Mouse (Mus musculus) olfactory bulb, adult 2 months (tissue): ENCODE data around the gene Map3k12. TPM values are rescaled to one million over a fixed set of nuclear protein-coding genes. Genes with fewer than 3 reads are reported as not detected.

Source experiments
- H3K27ac ChIP-seq: fragments of 200-500 bp; 2 replicates; pipeline ENCODE4 v1.5.1; 2012; ENCODE audit warnings: low read depth, low read length; ENCODE audit not compliant: insufficient read depth
- H3K4me1 ChIP-seq: fragments of 200-500 bp; 2 replicates; pipeline ENCODE4 v1.6.1; 2012; ENCODE audit warnings: low read length; ENCODE audit not compliant: control insufficient read depth, insufficient read depth
- H3K4me3 ChIP-seq: fragments of 200-500 bp; 2 replicates; pipeline ENCODE4 v1.5.1; 2012; ENCODE audit warnings: mild to moderate bottlenecking, low read depth, low read length, moderate library complexity; ENCODE audit not compliant: insufficient read depth
- CTCF ChIP-seq: fragments of 200-500 bp; IDR thresholded peaks from 2 replicates; pipeline ENCODE4 v1.5.1; 2012; ENCODE audit warnings: low read depth, mild to moderate bottlenecking, low read length, moderate library complexity; ENCODE audit not compliant: insufficient read depth
- POLR2A ChIP-seq: fragments of 200-500 bp; IDR thresholded peaks from 2 replicates; pipeline ENCODE4 v1.6.1; 2012; ENCODE audit warnings: mild to moderate bottlenecking, low read depth, low read length, moderate library complexity; ENCODE audit not compliant: insufficient read depth
- WGBS: fragments of 180-500 bp; shearing (Covaris S2); methylation state at CpG from one replicate; pipeline ENCODE4 v1.1.7; 2018; 5-methylcytosine and 5-hydroxymethylcytosine counted together
- polyA plus RNA-seq: library from polyadenylated mRNA; stranded (reverse); fragments of >200 nt; gene quantifications from 2 replicates; pipeline ENCODE4 v1.2.4, GENCODE M21; 2012; ENCODE audit warnings: low replicate concordance; ENCODE audit not compliant: missing spikeins, insufficient read depth, insufficient read length

Map3k12 gene
- polyA plus RNA-seq, 1 experiment, result not detected

GRCm38 (mm10) chr15:102515261-102515660, 1.6 kb downstream of the Map3k12 start:
- 73% methylated on average over 2 of the region's 2 CpGs for WGBS
- H3K4me1 ChIP-seq, result peaks cover 31% of the 10 kb centered on the region
- TF ChIP-seq POLR2A (no peak), CTCF (no peak)
- H3K27ac ChIP-seq, result no peak overlapping the region
- H3K4me3 ChIP-seq, result no peak overlapping the region

- Histone ChIP-seq H3K27ac (no peak overlapping the region), H3K4me3 (no peak overlapping the region), H3K4me1 (peaks cover 26% of the 10 kb centered on the region)
- TF ChIP-seq CTCF, result no peak
- no peak for TF ChIP-seq POLR2A
- 75% methylated on average over 3 of the region's 3 CpGs for WGBS
These were observed 3.9 kb downstream of the Map3k12 start for GRCm38 (mm10) chr15:102513004-102513403.

- Histone ChIP-seq H3K4me3 (no peak overlapping the region), H3K27ac (no peak overlapping the region), H3K4me1 (peaks cover 26% of the 10 kb centered on the region)
- TF ChIP-seq POLR2A, result no peak
- no peak for TF ChIP-seq CTCF
These were observed 4.4 kb downstream of the Map3k12 start for GRCm38 (mm10) chr15:102512471-102512870.

- TF ChIP-seq CTCF, result no peak
- TF ChIP-seq POLR2A, result no peak
- no peak overlapping the region for H3K4me3 ChIP-seq
- H3K27ac ChIP-seq, result no peak overlapping the region
- H3K4me1 ChIP-seq, result peaks cover 26% of the 10 kb centered on the region
- 38% methylated on average over 5 of the region's 5 CpGs for WGBS
These were observed 4.9 kb downstream of the Map3k12 start for GRCm38 (mm10) chr15:102512010-102512409.

GRCm38 (mm10) chr15:102511285-102511833, 5.5 kb downstream of the Map3k12 start:
- WGBS, result 18% methylated on average over 6 of the region's 6 CpGs
- Histone ChIP-seq H3K27ac (peak overlapping the region; percentile 72), H3K4me3 (peak overlapping the region; percentile 67; the same call in 1 of the 2 replicates), H3K4me1 (peaks cover 26% of the 10 kb centered on the region)
- TF ChIP-seq CTCF (no peak), POLR2A (no peak)

GRCm38 (mm10) chr15:102510590-102511284, 6.1 kb downstream of the Map3k12 start:
- WGBS, result 2% methylated on average over 34 of the region's 34 CpGs
- Histone ChIP-seq H3K4me1 (peaks cover 22% of the 10 kb centered on the region), H3K27ac (peak overlapping the region; percentile 74), H3K4me3 (peak overlapping the region; percentile 67)
- TF ChIP-seq POLR2A, result peak; percentile 37
- no peak for TF ChIP-seq CTCF

GRCm38 (mm10) chr15:102510110-102510509, 6.8 kb downstream of the Map3k12 start:
- 2% methylated on average over 9 of the region's 9 CpGs for WGBS
- TF ChIP-seq CTCF, result no peak
- TF ChIP-seq POLR2A, result no peak
- H3K4me1 ChIP-seq, result peaks cover 23% of the 10 kb centered on the region
- peak overlapping the region; percentile 74 for H3K27ac ChIP-seq
- H3K4me3 ChIP-seq, result peak overlapping the region; percentile 67

- H3K4me3 ChIP-seq, result no peak overlapping the region
- WGBS, result 69% methylated on average over 3 of the region's 3 CpGs
- no peak overlapping the region for H3K27ac ChIP-seq
- peaks cover 25% of the 10 kb centered on the region for H3K4me1 ChIP-seq
- TF ChIP-seq POLR2A, result no peak
These were observed 8.5 kb downstream of the Map3k12 start for GRCm38 (mm10) chr15:102508336-102508735.

- no peak overlapping the region for H3K4me3 ChIP-seq
- H3K4me1 ChIP-seq, result peaks cover 25% of the 10 kb centered on the region
- H3K27ac ChIP-seq, result no peak overlapping the region
- TF ChIP-seq CTCF (no peak), POLR2A (no peak)
These were observed 9.3 kb downstream of the Map3k12 start for GRCm38 (mm10) chr15:102507561-102507960.
